Mouse (Mus musculus): ENCODE results near the gene Prim1. TPM values are rescaled to one million over a fixed set of nuclear protein-coding genes. Genes with fewer than 3 reads are reported as not detected.

Gene Prim1
- total and polyA plus RNA-seq, 2 experiments from 2014 or later: 22.9 to 37.3 TPM

GRCm38 (mm10) chr10:128007446-128007845 is 7.5 kb upstream of the Prim1 start, which contains the start of gene Hsd17b6:
Gene Hsd17b6, minus strand, starts transcription at chr10:128007611.
- H3K27ac ChIP-seq (ENCODE audit: low read depth, low read length): no peak within 1 kb of the TSS
- 98% methylated on average over 1 of the region's 1 CpGs for WGBS
- H3K4me1 ChIP-seq (ENCODE audit: insufficient read depth): no peaks in the 10 kb centered on the region
- no peaks in the 10 kb centered on the region for H3K9me3 ChIP-seq (ENCODE audit: low read length)
- TF ChIP-seq CTCF (IDR thresholded peaks at IDR 0.05; ENCODE audit: low read depth): no peak
- H3K4me2 ChIP-seq (ENCODE audit: low read depth): no peak within 1 kb of the TSS
- H3K4me3 ChIP-seq (ENCODE audit: low read depth, low read length): no peak within 1 kb of the TSS
- no peaks in the 10 kb centered on the region for H3K36me3 ChIP-seq (ENCODE audit: insufficient read depth)
- ATAC-seq (no peak), DNase-seq (no peak)
- no peaks in the 10 kb centered on the region for H3K27me3 ChIP-seq (ENCODE audit: insufficient read depth, low read length)
- no peak within 1 kb of the TSS for H3K9ac ChIP-seq

GRCm38 (mm10) chr10:128008207-128008889 is 6.6 kb upstream of the Prim1 start:
- no peak overlapping the region for H3K9ac ChIP-seq
- 5% methylated on average over 4 of the region's 4 CpGs for WGBS
- H3K36me3 ChIP-seq (ENCODE audit: insufficient read depth): no peaks in the 10 kb centered on the region
- H3K4me1 ChIP-seq (ENCODE audit: insufficient read depth): no peaks in the 10 kb centered on the region
- H3K9me3 ChIP-seq (ENCODE audit: low read length): no peaks in the 10 kb centered on the region
- H3K27me3 ChIP-seq (ENCODE audit: insufficient read depth, low read length): no peaks in the 10 kb centered on the region
- DNase-seq: peak; percentile 94
- TF ChIP-seq CTCF (IDR thresholded peaks at IDR 0.05; ENCODE audit: low read depth): peak; percentile 84
- no peak overlapping the region for H3K4me2 ChIP-seq (ENCODE audit: low read depth)
- no peak overlapping the region for H3K27ac ChIP-seq (ENCODE audit: low read depth, low read length)
- no peak overlapping the region for H3K4me3 ChIP-seq (ENCODE audit: low read depth, low read length)
- peak; percentile 85 for ATAC-seq

DNA sequence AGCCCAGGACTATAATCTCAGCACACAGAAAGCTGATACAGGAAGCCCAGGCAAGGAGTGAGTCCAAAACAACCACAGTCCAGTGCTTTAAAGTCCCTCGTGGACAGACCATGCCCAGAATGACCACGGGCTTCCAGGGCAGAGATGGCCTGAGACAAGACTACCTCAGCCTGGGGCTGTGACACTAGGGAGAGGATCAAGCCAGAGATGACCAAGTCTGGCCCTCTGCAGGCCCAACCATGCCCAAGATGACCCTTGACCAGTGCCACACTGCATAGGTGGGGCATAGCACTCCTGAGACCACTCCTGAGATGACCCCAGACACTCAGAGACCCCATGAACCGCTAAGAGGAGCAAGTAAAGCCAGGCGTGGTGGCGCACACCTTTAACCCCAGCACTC is 5.2 kb upstream of the Prim1 start:
- H3K27ac ChIP-seq (ENCODE audit: low read depth, low read length): no peak overlapping the region
- 78% methylated on average over 5 of the region's 5 CpGs for WGBS
- no peak overlapping the region for H3K4me3 ChIP-seq (ENCODE audit: low read depth, low read length)
- H3K9ac ChIP-seq: no peak overlapping the region
- no peaks in the 10 kb centered on the region for H3K9me3 ChIP-seq (ENCODE audit: low read length)
- no peaks in the 10 kb centered on the region for H3K36me3 ChIP-seq (ENCODE audit: insufficient read depth)
- TF ChIP-seq CTCF (IDR thresholded peaks at IDR 0.05; ENCODE audit: low read depth): no peak
- DNase-seq (no peak), ATAC-seq (no peak)
- H3K4me2 ChIP-seq (ENCODE audit: low read depth): no peak overlapping the region
- H3K4me1 ChIP-seq (ENCODE audit: insufficient read depth): no peaks in the 10 kb centered on the region
- no peaks in the 10 kb centered on the region for H3K27me3 ChIP-seq (ENCODE audit: insufficient read depth, low read length)

DNA sequence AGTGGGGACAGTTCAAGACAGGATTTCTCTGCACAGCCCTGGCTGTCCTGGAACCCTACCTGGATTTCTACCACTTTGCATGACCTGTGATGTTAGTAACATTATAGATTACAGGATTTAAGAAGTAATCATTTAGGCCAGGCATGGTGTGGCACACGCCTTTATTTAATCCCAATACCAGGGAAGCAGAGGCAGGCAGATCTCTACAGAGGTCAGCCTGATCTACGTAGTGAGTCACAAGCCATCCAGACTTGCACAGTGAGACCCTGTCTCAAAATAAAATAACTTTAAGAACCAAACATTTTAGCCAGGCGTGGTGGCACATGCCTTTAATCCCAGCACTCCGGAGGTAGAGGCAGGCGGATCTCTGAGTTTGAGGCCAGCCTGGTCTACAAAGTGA is 7.2 kb downstream of the Prim1 start:
- Histone ChIP-seq H3K36me3 (ENCODE audit: insufficient read depth) (peaks cover 20% of the 10 kb centered on the region; the same call in 1 of the 2 replicates), H3K27me3 (ENCODE audit: insufficient read depth, low read length) (no peaks in the 10 kb centered on the region), H3K9me3 (ENCODE audit: low read length) (no peaks in the 10 kb centered on the region), H3K4me1 (ENCODE audit: insufficient read depth) (no peaks in the 10 kb centered on the region), H3K4me2 (ENCODE audit: low read depth) (no peak overlapping the region), H3K27ac (ENCODE audit: low read depth, low read length) (no peak overlapping the region), H3K4me3 (ENCODE audit: low read depth, low read length) (no peak overlapping the region), H3K9ac (no peak overlapping the region)
- TF ChIP-seq CTCF (IDR thresholded peaks at IDR 0.05; ENCODE audit: low read depth): no peak
- no peak for DNase-seq
- no peak for ATAC-seq
- whole genome bisulfite sequencing: 96% methylated on average over 5 of the region's 5 CpGs

DNA sequence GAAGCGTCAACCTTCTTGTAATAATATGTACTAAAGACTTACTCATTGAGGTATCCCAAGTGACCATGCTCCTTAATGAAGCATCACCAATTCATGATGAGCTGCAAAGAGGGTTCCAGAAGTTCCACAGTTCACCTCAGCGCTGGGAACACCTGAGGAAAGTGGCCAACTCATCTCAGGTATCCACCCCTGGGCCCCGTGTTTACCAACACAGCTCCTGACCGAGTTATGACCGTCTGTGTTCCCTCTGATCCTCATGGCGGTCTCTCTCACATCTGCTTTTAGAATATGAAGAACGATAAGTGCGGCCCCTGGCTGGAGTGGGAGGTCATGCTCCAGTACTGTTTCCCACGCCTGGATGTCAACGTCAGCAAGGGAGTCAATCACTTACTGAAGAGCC is 8.5 kb downstream of the Prim1 start:
- Histone ChIP-seq H3K27ac (ENCODE audit: low read depth, low read length) (no peak overlapping the region), H3K9me3 (ENCODE audit: low read length) (no peaks in the 10 kb centered on the region), H3K4me3 (ENCODE audit: low read depth, low read length) (no peak overlapping the region), H3K9ac (no peak overlapping the region), H3K27me3 (ENCODE audit: insufficient read depth, low read length) (no peaks in the 10 kb centered on the region), H3K4me1 (ENCODE audit: insufficient read depth) (no peaks in the 10 kb centered on the region), H3K4me2 (ENCODE audit: low read depth) (no peak overlapping the region), H3K36me3 (ENCODE audit: insufficient read depth) (peaks cover 23% of the 10 kb centered on the region; the same call in 1 of the 2 replicates)
- 97% methylated on average over 10 of the region's 10 CpGs for WGBS
- DNase-seq (no peak), ATAC-seq (no peak)
- TF ChIP-seq CTCF (IDR thresholded peaks at IDR 0.05; ENCODE audit: low read depth): no peak

- peaks cover 31% of the 10 kb centered on the region for H3K36me3 ChIP-seq (ENCODE audit: insufficient read depth)
- WGBS: 91% methylated on average over 7 of the region's 7 CpGs
- H3K4me2 ChIP-seq (ENCODE audit: low read depth): no peak overlapping the region
- no peak for ATAC-seq
- no peak for TF ChIP-seq CTCF (IDR thresholded peaks at IDR 0.05; ENCODE audit: low read depth)
- 0 out of 2 replicates have a peak, but pooled peaks cover 4% of the 10 kb centered on the region for H3K4me1 ChIP-seq (ENCODE audit: insufficient read depth)
- no peaks in the 10 kb centered on the region for H3K9me3 ChIP-seq (ENCODE audit: low read length)
- no peak overlapping the region for H3K4me3 ChIP-seq (ENCODE audit: low read depth, low read length)
- no peaks in the 10 kb centered on the region for H3K27me3 ChIP-seq (ENCODE audit: insufficient read depth, low read length)
- H3K9ac ChIP-seq: no peak overlapping the region
- no peak overlapping the region for H3K27ac ChIP-seq (ENCODE audit: low read depth, low read length)
- DNase-seq: no peak
These were observed 15.0 kb downstream of the Prim1 start for GRCm38 (mm10) chr10:128029931-128030330.

GRCm38 (mm10) chr10:128030860-128031259 is 15.9 kb downstream of the Prim1 start:
- H3K4me3 ChIP-seq (ENCODE audit: low read depth, low read length): no peak overlapping the region
- no peak overlapping the region for H3K27ac ChIP-seq (ENCODE audit: low read depth, low read length)
- WGBS: 91% methylated on average over 2 of the region's 2 CpGs
- DNase-seq (no peak), ATAC-seq (no peak)
- 0 out of 2 replicates have a peak, but pooled peaks cover 5% of the 10 kb centered on the region for H3K4me1 ChIP-seq (ENCODE audit: insufficient read depth)
- H3K9ac ChIP-seq: no peak overlapping the region
- no peak for TF ChIP-seq CTCF (IDR thresholded peaks at IDR 0.05; ENCODE audit: low read depth)
- H3K9me3 ChIP-seq (ENCODE audit: low read length): no peaks in the 10 kb centered on the region
- H3K27me3 ChIP-seq (ENCODE audit: insufficient read depth, low read length): no peaks in the 10 kb centered on the region
- no peak overlapping the region for H3K4me2 ChIP-seq (ENCODE audit: low read depth)
- peaks cover 31% of the 10 kb centered on the region for H3K36me3 ChIP-seq (ENCODE audit: insufficient read depth)
